Mouse (Mus musculus): ENCODE results near the gene S100a4. TPM values are rescaled to one million over a fixed set of nuclear protein-coding genes. Genes with fewer than 3 reads are reported as not detected.

Gene S100a4
- polyA plus RNA-seq, 1 experiment from 2014 or later = not detected

DNA sequence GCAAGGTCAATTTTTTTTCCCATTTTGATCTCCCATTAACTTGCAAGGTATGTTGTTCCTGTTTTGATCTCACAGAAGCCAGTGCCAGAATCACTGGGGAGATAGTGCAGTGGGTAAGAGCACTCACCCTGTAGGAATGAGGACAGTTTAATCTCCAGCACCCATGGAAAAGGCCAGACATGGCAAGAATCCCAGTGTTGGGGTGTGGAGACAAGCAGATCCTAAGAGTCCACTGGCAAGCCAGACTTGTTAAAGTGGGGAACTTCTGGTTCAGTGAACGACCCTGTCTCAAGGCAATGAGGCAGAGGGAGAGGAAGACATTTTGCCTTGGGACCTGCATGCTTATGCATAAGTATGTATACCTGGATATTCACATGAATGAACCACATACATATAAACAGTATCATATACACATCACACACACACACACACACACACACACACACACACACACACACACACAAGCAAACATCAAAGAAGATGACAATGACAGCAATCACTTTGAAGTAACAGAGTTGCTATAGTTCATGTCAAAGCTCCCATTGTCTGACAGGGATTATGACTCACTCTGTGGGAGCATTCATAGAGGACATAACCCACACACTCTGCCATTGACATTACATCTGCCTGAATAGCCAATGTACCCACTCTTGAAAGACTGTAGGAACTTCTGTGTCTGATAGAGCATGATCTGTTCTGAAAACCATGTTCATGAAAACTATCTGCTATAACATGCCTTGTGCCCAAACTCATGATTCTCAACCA, 35.1 kb downstream of the S100a4 start:
- Histone ChIP-seq H3K27ac (no peak overlapping the region), H3K4me1 (replicated peaks) (no peaks in the 10 kb centered on the region), H3K36me3 (no peaks in the 10 kb centered on the region), H3K27me3 (ENCODE audit: insufficient read depth, poor library complexity, severe bottlenecking) (no peaks in the 10 kb centered on the region), H3K9me3 (no peaks in the 10 kb centered on the region), H3K4me3 (no peak overlapping the region)
- WGBS = 64% methylated on average over 1 of the region's 1 CpGs
- DNase-seq (ENCODE audit: low spot score) = no peak

DNA sequence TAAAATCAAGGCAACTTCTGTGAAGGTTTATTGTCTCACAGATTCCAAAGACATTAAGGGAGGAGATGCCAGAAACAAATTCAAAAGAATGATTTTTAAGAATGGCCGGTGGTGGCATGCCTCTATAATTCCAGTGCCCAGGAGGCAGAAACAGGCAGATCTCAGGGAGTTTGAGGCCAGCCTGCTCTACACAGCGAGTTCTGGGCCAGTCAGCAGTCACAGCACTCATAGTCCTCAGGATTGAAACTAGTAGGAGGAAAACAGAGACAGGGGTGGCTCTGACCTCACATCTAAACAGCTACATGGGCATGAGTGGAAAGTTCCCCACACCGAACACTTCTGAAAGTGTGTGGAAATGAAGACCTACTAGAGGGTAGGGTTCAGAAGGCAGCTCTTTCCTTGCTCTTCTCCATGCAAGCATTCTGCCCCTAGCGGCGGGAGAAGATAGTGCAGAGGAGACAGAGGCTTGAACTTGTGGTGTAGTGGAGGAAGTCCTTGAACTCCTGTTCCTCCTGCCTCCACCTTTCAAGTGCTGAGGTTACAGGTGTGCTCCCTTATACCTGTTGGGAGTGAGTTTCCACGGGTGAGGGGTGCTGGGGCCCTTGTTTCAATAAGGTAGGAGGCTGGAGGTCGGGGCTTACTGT, 36.1 kb downstream of the S100a4 start:
- peak; percentile 39 for DNase-seq (ENCODE audit: low spot score)
- Histone ChIP-seq H3K36me3 (no peaks in the 10 kb centered on the region), H3K9me3 (no peaks in the 10 kb centered on the region), H3K4me3 (no peak overlapping the region), H3K27me3 (ENCODE audit: insufficient read depth, poor library complexity, severe bottlenecking) (no peaks in the 10 kb centered on the region), H3K27ac (no peak overlapping the region), H3K4me1 (replicated peaks) (no peaks in the 10 kb centered on the region)
- 52% methylated on average over 7 of the region's 7 CpGs for WGBS

DNA sequence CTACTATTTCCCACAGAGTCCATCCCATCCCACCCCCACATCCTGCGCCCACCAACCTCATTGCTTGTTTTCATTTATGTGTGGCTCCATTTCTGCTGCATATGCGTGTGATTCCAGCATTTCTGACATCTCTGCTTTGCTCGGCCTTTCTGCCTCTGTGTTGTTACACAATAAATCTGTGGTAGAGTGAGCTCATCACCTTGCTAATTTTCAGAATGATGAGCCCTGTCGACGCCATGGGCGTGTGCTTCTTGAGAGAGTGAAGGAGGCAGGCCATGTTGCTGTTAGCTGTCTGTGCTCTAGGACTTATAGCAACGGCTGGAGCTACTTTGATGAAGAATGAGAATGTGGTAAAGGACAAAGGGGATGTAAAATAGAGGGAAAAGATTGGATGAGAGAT, 37.4 kb downstream of the S100a4 start:
- no peaks in the 10 kb centered on the region for H3K36me3 ChIP-seq
- no peaks in the 10 kb centered on the region for H3K4me1 ChIP-seq (replicated peaks)
- H3K9me3 ChIP-seq = no peaks in the 10 kb centered on the region
- no peak overlapping the region for H3K27ac ChIP-seq
- no peak overlapping the region for H3K4me3 ChIP-seq
- H3K27me3 ChIP-seq (ENCODE audit: insufficient read depth, poor library complexity, severe bottlenecking) = no peaks in the 10 kb centered on the region
- DNase-seq (ENCODE audit: low spot score) = no peak
- WGBS = 86% methylated on average over 7 of the region's 7 CpGs

DNA sequence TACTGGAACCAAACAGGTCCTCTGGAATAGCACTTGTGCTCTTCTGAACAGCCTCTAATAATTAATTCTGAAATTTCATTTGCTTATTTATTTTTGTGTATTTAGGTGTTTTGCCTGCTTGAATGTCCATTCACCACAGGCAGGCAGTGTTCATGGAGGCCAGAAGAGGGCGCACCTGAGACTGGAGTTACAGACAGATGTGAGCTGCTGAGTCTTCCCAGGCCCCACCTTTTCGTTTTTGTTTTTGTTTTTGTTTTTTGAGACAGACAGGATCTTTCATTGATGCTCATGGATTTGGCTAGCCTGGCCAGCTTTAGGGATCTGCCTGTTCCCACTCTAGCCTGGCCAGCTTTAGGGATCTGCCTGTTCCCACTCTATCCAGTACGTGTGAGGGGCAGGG, 40.6 kb downstream of the S100a4 start:
- WGBS = 50% methylated on average over 3 of the region's 3 CpGs

DNA sequence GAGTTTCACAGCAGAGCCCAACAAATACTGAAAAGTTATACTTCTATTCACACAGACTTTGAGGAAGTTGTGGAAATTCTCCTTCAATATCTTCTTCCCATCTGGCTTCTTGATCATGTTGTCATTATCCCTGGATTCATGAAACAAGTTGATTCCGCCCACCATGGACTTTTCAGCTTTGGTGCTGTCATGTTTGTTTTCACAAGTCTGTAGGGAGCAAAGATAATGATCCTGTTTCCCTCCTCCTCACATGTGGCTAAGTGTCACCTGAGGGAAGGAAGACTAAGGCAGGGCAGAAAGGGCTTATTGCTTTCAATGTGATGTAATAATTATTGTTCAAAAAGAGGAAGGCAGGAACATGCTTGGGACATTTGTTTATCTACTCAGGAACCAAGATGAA, 43.7 kb downstream of the S100a4 start:
- Histone ChIP-seq H3K36me3 (no peaks in the 10 kb centered on the region), H3K9me3 (no peaks in the 10 kb centered on the region), H3K27me3 (ENCODE audit: insufficient read depth, poor library complexity, severe bottlenecking) (no peaks in the 10 kb centered on the region), H3K4me1 (replicated peaks) (no peaks in the 10 kb centered on the region), H3K4me3 (no peak overlapping the region), H3K27ac (no peak overlapping the region)
- no peak for DNase-seq (ENCODE audit: low spot score)
- WGBS = 78% methylated on average over 1 of the region's 1 CpGs

More for the DNA sequence above, 40.6 kb downstream of the S100a4 start:
- peak; percentile 15 for DNase-seq (ENCODE audit: low spot score)
- H3K9me3 ChIP-seq = no peaks in the 10 kb centered on the region
- H3K4me1 ChIP-seq (replicated peaks) = no peaks in the 10 kb centered on the region
- no peaks in the 10 kb centered on the region for H3K27me3 ChIP-seq (ENCODE audit: insufficient read depth, poor library complexity, severe bottlenecking)
- H3K4me3 ChIP-seq = no peak overlapping the region
- no peaks in the 10 kb centered on the region for H3K36me3 ChIP-seq
- H3K27ac ChIP-seq = no peak overlapping the region

DNA sequence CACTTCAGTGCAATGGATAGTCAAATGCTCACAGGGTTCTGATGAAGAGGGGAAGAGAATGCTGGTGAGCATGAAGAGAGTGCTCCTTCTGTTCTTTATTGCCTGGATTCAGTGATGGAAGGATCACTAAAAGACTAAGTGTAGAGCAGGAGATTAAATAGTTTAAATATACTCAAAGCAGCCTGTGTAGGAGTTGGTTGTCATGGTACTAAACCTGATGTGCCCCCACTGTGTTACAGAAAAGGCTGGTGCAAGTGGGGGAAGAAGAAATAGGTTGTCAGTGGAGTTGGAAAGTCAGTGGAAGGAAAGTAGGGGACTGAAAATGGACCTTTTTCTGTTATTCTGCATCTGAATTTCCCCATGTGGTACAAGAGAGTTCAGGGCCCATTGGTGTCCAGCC, 45.4 kb downstream of the S100a4 start:
- DNase-seq (ENCODE audit: low spot score) = no peak
- no peak overlapping the region for H3K4me3 ChIP-seq
- H3K36me3 ChIP-seq = no peaks in the 10 kb centered on the region

DNA sequence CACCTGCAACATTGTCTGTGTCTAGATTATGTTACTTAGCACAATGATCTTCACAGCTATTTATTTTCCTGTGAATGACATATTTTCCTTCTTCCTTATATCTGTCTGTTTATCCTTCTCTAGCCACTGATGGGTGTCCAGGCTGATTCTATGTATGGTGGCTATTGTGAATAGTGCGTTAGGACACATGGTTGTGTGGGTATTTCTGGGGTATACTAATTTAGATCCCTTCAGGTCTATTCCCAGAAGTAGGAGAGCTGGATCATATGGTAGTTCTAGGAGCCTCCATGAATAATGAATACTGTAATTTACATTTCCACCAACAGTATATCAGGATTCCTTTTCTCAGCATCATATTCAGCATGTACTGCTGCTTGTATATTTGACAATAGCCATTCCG, 46.3 kb downstream of the S100a4 start:
- Histone ChIP-seq H3K27ac (no peak overlapping the region), H3K4me3 (no peak overlapping the region), H3K9me3 (no peaks in the 10 kb centered on the region), H3K36me3 (no peaks in the 10 kb centered on the region), H3K27me3 (ENCODE audit: insufficient read depth, poor library complexity, severe bottlenecking) (no peaks in the 10 kb centered on the region), H3K4me1 (replicated peaks) (no peaks in the 10 kb centered on the region)
- DNase-seq (ENCODE audit: low spot score) = no peak
- 86% methylated on average over 2 of the region's 2 CpGs for WGBS

More for the DNA sequence above, 45.4 kb downstream of the S100a4 start:
- no peaks in the 10 kb centered on the region for H3K4me1 ChIP-seq (replicated peaks)
- no peak overlapping the region for H3K27ac ChIP-seq
- H3K9me3 ChIP-seq = no peaks in the 10 kb centered on the region
- no peaks in the 10 kb centered on the region for H3K27me3 ChIP-seq (ENCODE audit: insufficient read depth, poor library complexity, severe bottlenecking)

DNA sequence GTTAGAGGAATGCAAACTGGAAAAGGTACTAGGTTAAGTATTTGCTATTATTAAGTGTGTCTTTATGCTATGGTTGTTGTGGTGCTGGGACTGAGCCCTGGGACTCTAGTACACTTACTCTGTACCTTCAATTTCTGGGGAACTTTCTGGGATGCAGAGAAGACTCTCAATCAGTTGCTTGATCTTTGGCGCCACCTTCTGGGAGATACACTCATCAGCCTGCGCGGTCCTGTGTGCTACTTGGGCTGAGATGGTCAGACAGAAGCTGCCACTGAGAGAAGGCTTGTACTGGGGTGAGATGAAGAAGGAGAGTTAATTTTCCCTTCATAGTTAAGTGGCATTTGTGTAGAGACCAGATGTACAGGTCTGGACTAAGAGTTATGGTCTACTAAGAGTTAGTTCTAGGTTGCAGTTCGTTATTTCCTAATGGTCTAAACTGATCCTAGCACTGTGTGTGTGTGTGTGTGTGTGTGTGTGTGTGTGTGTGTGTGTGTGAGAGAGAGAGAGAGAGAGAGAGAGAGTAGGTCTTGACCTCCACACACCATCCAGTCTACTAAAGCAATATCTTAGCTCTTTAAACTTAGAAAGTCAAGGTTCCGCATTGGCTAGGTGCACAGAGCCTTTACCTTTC, 49.4 kb downstream of the S100a4 start:
- no peak overlapping the region for H3K4me3 ChIP-seq
- peak; percentile 69 for DNase-seq (ENCODE audit: low spot score)
- H3K4me1 ChIP-seq (replicated peaks) = no peaks in the 10 kb centered on the region
- H3K27ac ChIP-seq = no peak overlapping the region
- no peaks in the 10 kb centered on the region for H3K9me3 ChIP-seq
- 35% methylated on average over 5 of the region's 5 CpGs for WGBS
- no peaks in the 10 kb centered on the region for H3K27me3 ChIP-seq (ENCODE audit: insufficient read depth, poor library complexity, severe bottlenecking)
- H3K36me3 ChIP-seq = no peaks in the 10 kb centered on the region

DNA sequence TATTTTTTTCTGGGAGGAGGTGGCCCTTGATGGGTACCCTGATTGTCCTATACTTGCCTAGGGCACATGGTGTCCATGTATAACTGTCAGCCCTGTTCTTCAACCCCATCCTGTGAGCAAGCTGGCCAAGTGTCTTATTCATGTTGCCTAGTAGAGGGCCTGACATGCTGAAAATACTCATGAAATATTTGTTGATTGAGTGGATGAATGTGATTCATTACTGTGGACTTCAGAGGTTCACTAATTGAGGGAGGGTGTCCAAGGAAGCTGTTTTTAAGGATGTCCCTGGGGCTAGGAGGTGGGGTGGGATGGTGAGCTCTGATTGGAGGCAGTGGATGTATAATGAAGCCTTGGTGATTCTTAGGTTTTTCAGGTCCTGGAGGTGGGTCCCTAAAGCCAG, 50.1 kb downstream of the S100a4 start, which contains the start of gene S100a7a:
S100a7a (plus strand) TSS at position 301 of the 400 bp plus-strand sequence.
- Histone ChIP-seq H3K36me3 (no peaks in the 10 kb centered on the region), H3K9me3 (no peaks in the 10 kb centered on the region), H3K4me1 (replicated peaks) (no peaks in the 10 kb centered on the region), H3K4me3 (no peak within 1 kb of the TSS), H3K27ac (no peak within 1 kb of the TSS), H3K27me3 (ENCODE audit: insufficient read depth, poor library complexity, severe bottlenecking) (no peaks in the 10 kb centered on the region)
- DNase-seq (ENCODE audit: low spot score) = no peak

Other genes with a start within 250 kb of the S100a4 start
- gene Slc27a3, start 213.8 kb upstream of the S100a4 start, polyA plus RNA-seq (2016; fragmentation: Nextera tagmentation; extraction: Ambion mirVana) = 28.5 and 29.1 TPM in 2 replicates
- 37.6 and 39.7 TPM in 2 replicates for gene Ints3, start 170.1 kb upstream of the S100a4 start, polyA plus RNA-seq (2016; fragmentation: Nextera tagmentation; extraction: Ambion mirVana)
- 3.0 TPM in 2 replicates for gene Npr1, start 137.9 kb upstream of the S100a4 start, polyA plus RNA-seq (2016; fragmentation: Nextera tagmentation; extraction: Ambion mirVana)
- 315 and 340 TPM in 2 replicates for gene Ilf2, start 127.6 kb upstream of the S100a4 start, polyA plus RNA-seq (2016; fragmentation: Nextera tagmentation; extraction: Ambion mirVana)
- gene Snapin, start 112.7 kb upstream of the S100a4 start, polyA plus RNA-seq (2016; fragmentation: Nextera tagmentation; extraction: Ambion mirVana) = 60.9 and 69.1 TPM in 2 replicates
- 174 and 182 TPM in 2 replicates for gene Chtop, start 94.3 kb upstream of the S100a4 start, polyA plus RNA-seq (2016; fragmentation: Nextera tagmentation; extraction: Ambion mirVana)
- gene S100a1, start 89.4 kb upstream of the S100a4 start, polyA plus RNA-seq (2016; fragmentation: Nextera tagmentation; extraction: Ambion mirVana) = 7.5 and 7.7 TPM in 2 replicates
- 11.7 and 13.1 TPM in 2 replicates for gene S100a13, start 89.3 kb upstream of the S100a4 start, polyA plus RNA-seq (2016; fragmentation: Nextera tagmentation; extraction: Ambion mirVana)
- not detected in 2 replicates for gene S100a14, start 76.9 kb upstream of the S100a4 start, polyA plus RNA-seq (2016; fragmentation: Nextera tagmentation; extraction: Ambion mirVana)
- 46.6 and 47.9 TPM in 2 replicates for gene S100a16, start 66.5 kb upstream of the S100a4 start, polyA plus RNA-seq (2016; fragmentation: Nextera tagmentation; extraction: Ambion mirVana)
- gene S100a3, start 43.2 kb upstream of the S100a4 start, polyA plus RNA-seq (2016; fragmentation: Nextera tagmentation; extraction: Ambion mirVana) = 0.24 and 0.27 TPM in 2 replicates
- gene S100a2, start 13.5 kb upstream of the S100a4 start, polyA plus RNA-seq (2016; fragmentation: Nextera tagmentation; extraction: Ambion mirVana) = not detected in 2 replicates
- not detected in 2 replicates for gene Gm42674, start 1.9 kb upstream of the S100a4 start, polyA plus RNA-seq (2016; fragmentation: Nextera tagmentation; extraction: Ambion mirVana)
- not detected in 2 replicates for gene S100a5, start 4.8 kb downstream of the S100a4 start, polyA plus RNA-seq (2016; fragmentation: Nextera tagmentation; extraction: Ambion mirVana)
- gene S100a6, start 9.1 kb downstream of the S100a4 start, polyA plus RNA-seq (2016; fragmentation: Nextera tagmentation; extraction: Ambion mirVana) = 14.4 and 18.3 TPM in 2 replicates
- not detected in 2 replicates for gene S100a7a, start 50.2 kb downstream of the S100a4 start, polyA plus RNA-seq (2016; fragmentation: Nextera tagmentation; extraction: Ambion mirVana)
- gene S100a8, start 65.2 kb downstream of the S100a4 start, polyA plus RNA-seq (2016; fragmentation: Nextera tagmentation; extraction: Ambion mirVana) = not detected in 2 replicates
- gene S100a9, start 92.0 kb downstream of the S100a4 start, polyA plus RNA-seq (2016; fragmentation: Nextera tagmentation; extraction: Ambion mirVana) = not detected in 2 replicates
- gene Pglyrp4, start 123.1 kb downstream of the S100a4 start, polyA plus RNA-seq (2016; fragmentation: Nextera tagmentation; extraction: Ambion mirVana) = not detected in 2 replicates
- gene Gm5849, start 174.1 kb downstream of the S100a4 start, polyA plus RNA-seq (2016; fragmentation: Nextera tagmentation; extraction: Ambion mirVana) = not detected in 2 replicates

Measured in hindbrain, embryonic 10.5 days (tissue).